ENCODE assay signal across 10 mouse cellular contexts in the genomic region with DNA sequence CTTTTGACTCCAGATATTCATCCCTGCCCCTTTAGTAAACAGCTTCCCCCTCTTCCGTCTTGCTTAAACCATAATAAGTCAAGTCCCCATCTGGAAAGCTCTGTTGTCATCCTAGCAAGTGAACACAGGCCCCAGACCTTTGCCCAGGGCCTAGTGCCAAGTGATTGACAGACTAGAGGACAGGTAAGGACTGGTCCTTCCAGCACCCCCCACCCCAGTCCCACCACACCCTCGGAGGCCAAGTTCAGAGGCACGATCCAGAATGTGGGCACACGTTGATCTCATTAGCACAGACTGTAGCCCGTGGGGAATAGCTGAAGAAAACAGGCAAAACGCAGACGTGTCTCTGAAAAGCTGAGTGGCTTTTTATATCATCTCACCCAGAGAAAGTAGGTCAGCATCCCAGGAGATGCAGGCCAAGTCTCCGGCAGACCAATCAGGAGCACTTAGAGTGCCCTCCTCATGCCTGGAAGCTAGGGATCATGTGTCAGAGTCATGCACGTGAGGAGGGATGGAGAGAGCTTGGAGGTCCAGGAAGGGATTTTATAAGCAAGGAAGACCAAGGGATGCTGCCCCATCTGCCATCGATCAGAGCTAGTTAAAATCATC. TPM values are rescaled to one million over a fixed set of nuclear protein-coding genes. Genes with fewer than 3 reads are reported as not detected.
DNase-seq lines count a peak whose midpoint lies in the region; ATAC-seq and TF ChIP-seq lines count a peak whose summit lies in the region.
"Had no signal": no experiment of that assay in that cellular context is flagged by ENCODE, and none has a peak within 500 bp of the region (broad histone marks: within the 10 kb centered on the region; RNA-seq: fewer than 3 reads in every experiment).

No protein-coding gene starts in this region.

- no peaks in the 10 kb centered on the region for H3K36me3 ChIP-seq in hindbrain, embryonic 11.5 days (ENCODE audit: control insufficient read depth, insufficient read depth, low read length)
- H3K36me3 ChIP-seq in stomach, embryonic 16.5 days (ENCODE audit: control insufficient read depth, insufficient read depth, low read length): no peaks in the 10 kb centered on the region

- DNase-seq in left cerebral cortex, postnatal 4 days: peak; percentile 20
- no peak for DNase-seq in left cerebral cortex, adult 2 months (ENCODE audit: extremely low spot score in 1 of 2, low spot score in 2 of 2)
- DNase-seq in cerebellum, adult 9-11 months: peak; percentile 88
- peak; percentile 6 for DNase-seq in hindbrain, embryonic 11.5 days (ENCODE audit: low spot score)
- no peak for DNase-seq in layer of hippocampus, postnatal 36 days
- no peak for DNase-seq in liver
- no peak for DNase-seq in kidney, adult 9 months

- H3K27ac ChIP-seq in left cerebral cortex, adult 2 months: no peak overlapping the region
- no peak overlapping the region for H3K27ac ChIP-seq in hindbrain, embryonic 11.5 days (ENCODE audit: low read depth, low read length)
- peak overlapping the region; percentile 61 for H3K27ac ChIP-seq in stomach, embryonic 16.5 days (ENCODE audit: low read length)

- intact Hi-C loops in left cerebral cortex, postnatal 4 days (cut with DNase I): no loop called here
- intact Hi-C loops in left cerebral cortex, adult 2 months (cut with DNase I): no loop called here

- no peak for ATAC-seq in hindbrain, embryonic 11.5 days (ENCODE audit: low FRiP score)
- ATAC-seq in stomach, embryonic 16.5 days (ENCODE audit: insufficient read depth, low FRiP score): peak; percentile 75; the same call in 1 of the 2 replicates

- WGBS in hindbrain, embryonic 11.5 days: 63% methylated on average over 10 of the region's 10 CpGs
- WGBS in stomach, embryonic 16.5 days: 43% methylated on average over 10 of the region's 10 CpGs

- no peaks in the 10 kb centered on the region for H3K27me3 ChIP-seq in hindbrain, embryonic 11.5 days (ENCODE audit: control insufficient read depth, insufficient read depth, low read length)
- no peaks in the 10 kb centered on the region for H3K27me3 ChIP-seq in stomach, embryonic 16.5 days (ENCODE audit: control insufficient read depth, insufficient read depth, low read length)

- H3K9ac ChIP-seq in hindbrain, embryonic 11.5 days (ENCODE audit: low read depth, low read length): no peak overlapping the region
- no peak overlapping the region for H3K9ac ChIP-seq in stomach, embryonic 16.5 days (ENCODE audit: low read length)

- no peak for TF ChIP-seq CTCF in left cerebral cortex, adult 2 months (IDR thresholded peaks at IDR 0.05)

- H3K9me3 ChIP-seq in hindbrain, embryonic 11.5 days (ENCODE audit: control insufficient read depth, low read length): no peaks in the 10 kb centered on the region
- H3K9me3 ChIP-seq in stomach, embryonic 16.5 days (replicated peaks; ENCODE audit: control insufficient read depth, low read length): no peaks in the 10 kb centered on the region

- no peak overlapping the region for H3K4me3 ChIP-seq in left cerebral cortex, adult 2 months
- H3K4me3 ChIP-seq in hindbrain, embryonic 11.5 days (ENCODE audit: low read depth, low read length): no peak overlapping the region
- H3K4me3 ChIP-seq in stomach, embryonic 16.5 days (replicated peaks; ENCODE audit: low read length): no peak overlapping the region
- H3K4me3 ChIP-seq: myocyte had no signal

- H3K4me2 ChIP-seq in hindbrain, embryonic 11.5 days (replicated peaks; ENCODE audit: low read depth, low read length): no peak overlapping the region
- no peak overlapping the region for H3K4me2 ChIP-seq in stomach, embryonic 16.5 days (ENCODE audit: low read depth, low read length)

- no peaks in the 10 kb centered on the region for H3K4me1 ChIP-seq in hindbrain, embryonic 11.5 days (replicated peaks; ENCODE audit: control insufficient read depth, insufficient read depth, low read length)
- H3K4me1 ChIP-seq in stomach, embryonic 16.5 days (ENCODE audit: control insufficient read depth, insufficient read depth, low read length): peaks cover 5% of the 10 kb centered on the region; the same call in 1 of the 2 replicates

RNA-seq across cellular contexts. Expression of a gene that starts 34.8 kb away (rescaled TPM):
- 10 to 100 TPM; 25.1 to 26.2 TPM for total RNA-seq in left cerebral cortex, postnatal 4 days (2021)
- 10 to 100 TPM; 23.5 to 28.0 TPM for total RNA-seq in left cerebral cortex, adult 2 months (2021)
- 0.83 and 1.3 TPM in 2 replicates for polyA plus RNA-seq in hindbrain, embryonic 11.5 days (2014; fragmentation: Nextera tagmentation; extraction: Ambion mirVana)
- 2.9 and 3.1 TPM in 2 replicates for polyA plus RNA-seq in stomach, embryonic 16.5 days (2015; fragmentation: Nextera tagmentation; extraction: Ambion mirVana)
- total RNA-seq in layer of hippocampus, postnatal 36 days (2021): 10 to 100 TPM; 47.0 to 53.8 TPM

RNA-seq across cellular contexts. Expression of a gene that starts 43.6 kb away (rescaled TPM):
- not detected for total RNA-seq in left cerebral cortex, postnatal 4 days (2021)
- not detected for total RNA-seq in left cerebral cortex, adult 2 months (2021)
- polyA plus RNA-seq in hindbrain, embryonic 11.5 days (2014; fragmentation: Nextera tagmentation; extraction: Ambion mirVana): not detected in 2 replicates
- polyA plus RNA-seq in stomach, embryonic 16.5 days (2015; fragmentation: Nextera tagmentation; extraction: Ambion mirVana): 2.8 and 4.1 TPM in 2 replicates
- total RNA-seq in layer of hippocampus, postnatal 36 days (2021): not detected
- total RNA-seq: heart, postnatal 14 days had no signal
- polyA plus RNA-seq: myocyte had no signal

Comparison
In these comparisons a context has a peak if more than half of its experiments do, and no peak if none do; other contexts are left out.
1. DNase-seq: peak in left cerebral cortex, postnatal 4 days (single experiment), cerebellum, adult 9-11 months (single experiment) and hindbrain, embryonic 11.5 days (single experiment); none in left cerebral cortex, adult 2 months (0 of 2), layer of hippocampus, postnatal 36 days (0 of 2), liver (single experiment) and kidney, adult 9 months (single experiment).